Comparison of ENCODE assay signal across 24 mouse cellular contexts in genomic region chr9:72008634-72009033, GRCm38 (mm10).
DNase-seq lines count a peak whose midpoint lies in the region; ATAC-seq and TF ChIP-seq lines count a peak whose summit lies in the region.
"Had no signal": no experiment of that assay in that cellular context is flagged by ENCODE, and none has a peak within 500 bp of the region (broad histone marks: within the 10 kb centered on the region; RNA-seq: fewer than 3 reads in every experiment).

No protein-coding gene starts in this region.

- H3K36me3 ChIP-seq in lung, postnatal 0 days (ENCODE audit: insufficient read depth, low read length), result no peaks in the 10 kb centered on the region
- peaks cover 0 to 23% of the 10 kb centered on the region in 2 experiments; a peak in 2 of 4 replicates for H3K36me3 ChIP-seq in MEL (ENCODE audit: control insufficient read depth in 1 of 2, insufficient read depth in 2 of 2, low read length in 2 of 2)
- no peaks in the 10 kb centered on the region for H3K36me3 ChIP-seq in kidney, adult 2 months (ENCODE audit: control insufficient read depth, insufficient read depth, low read length)
- H3K36me3 ChIP-seq: embryonic facial prominence, embryonic 13.5 days; hindbrain, embryonic 12.5 days; hindbrain, embryonic 15.5 days had no signal

- no peak overlapping the region for H3K4me2 ChIP-seq in lung, postnatal 0 days (replicated peaks; ENCODE audit: low read depth, low read length)
- H3K4me2 ChIP-seq: embryonic facial prominence, embryonic 13.5 days; forebrain, embryonic 13.5 days; heart, embryonic 11.5 days; hindbrain, embryonic 12.5 days; hindbrain, embryonic 15.5 days had no signal

- no peak overlapping the region for H3K27ac ChIP-seq in lung, postnatal 0 days (ENCODE audit: low read length)
- no peak overlapping the region for H3K27ac ChIP-seq in MEL (ENCODE audit: control insufficient read depth, low read depth, low read length)
- no peak overlapping the region for H3K27ac ChIP-seq in kidney, adult 2 months (ENCODE audit: insufficient read depth, low read depth, low read length)
- H3K27ac ChIP-seq: embryonic facial prominence, embryonic 10.5 days; embryonic facial prominence, embryonic 13.5 days; forebrain, embryonic 13.5 days; gastrocnemius, adult 2 months; hindbrain, embryonic 12.5 days; hindbrain, embryonic 15.5 days had no signal

- no peak overlapping the region for H3K9ac ChIP-seq in lung, postnatal 0 days (replicated peaks; ENCODE audit: low read depth)
- H3K9ac ChIP-seq in MEL (ENCODE audit: control insufficient read depth, low read depth, low read length, poor library complexity, severe bottlenecking), result no peak overlapping the region
- H3K9ac ChIP-seq: embryonic facial prominence, embryonic 13.5 days; forebrain, embryonic 13.5 days; forebrain, postnatal 0 days; hindbrain, embryonic 12.5 days; hindbrain, embryonic 15.5 days had no signal

- no peaks in the 10 kb centered on the region for H3K4me1 ChIP-seq in lung, postnatal 0 days (ENCODE audit: insufficient read depth, low read depth, low read length)
- H3K4me1 ChIP-seq in MEL (ENCODE audit: control insufficient read depth in 1 of 2, insufficient read depth in 2 of 2, low read length in 2 of 2), result peaks cover 15 to 17% of the 10 kb centered on the region in 2 experiments
- no peaks in the 10 kb centered on the region for H3K4me1 ChIP-seq in kidney, adult 2 months (ENCODE audit: control insufficient read depth, insufficient read depth, low read length)
- H3K4me1 ChIP-seq: embryonic facial prominence, embryonic 10.5 days; embryonic facial prominence, embryonic 13.5 days; forebrain, embryonic 13.5 days; hindbrain, embryonic 15.5 days had no signal

- peak; percentile 10 for DNase-seq in adrenal gland, postnatal 10 days
- DNase-seq in adrenal gland, adult 8-10 months, result no peak
- DNase-seq in lung, postnatal 10 days, result peak; percentile 6
- DNase-seq in lung, postnatal 0 days (ENCODE audit: low spot score), result no peak
- DNase-seq in MEL (ENCODE audit: low read depth, low spot score), result peak; percentile 44
- peak; percentile 10 for DNase-seq in brain, embryonic 14.5 days (ENCODE audit: low read depth)
- no peak for DNase-seq in kidney, adult 2 months
- DNase-seq: adrenal gland, adult 2 months; adrenal gland, postnatal 36 days; cerebellum, adult 9-11 months; cerebellum, postnatal 25 days; embryo, embryonic 11 days; forebrain, postnatal 0 days; gastrocnemius, adult 2 months; gastrocnemius, postnatal 14 days; heart, adult 11 months had no signal

- TF ChIP-seq EP300 in lung, postnatal 0 days (IDR thresholded peaks at IDR 0.05), result no peak
- peak in 1 of 2 experiments; percentile 11; a peak in 1 of 4 replicates for TF ChIP-seq EP300 in MEL (IDR thresholded peaks at IDR 0.05; ENCODE audit: low read depth in 1 of 2, low read length in 2 of 2)

- TF ChIP-seq CTCF in lung, postnatal 0 days (IDR thresholded peaks at IDR 0.05), result no peak
- no peak for TF ChIP-seq CTCF in MEL (IDR thresholded peaks at IDR 0.05 in 2 of 3, conservative IDR thresholded peaks at IDR 0.05 in 1 of 3; ENCODE audit: control insufficient read depth in 1 of 3, insufficient read depth in 1 of 3, low read depth in 2 of 3, low read length in 3 of 3, poor library complexity in 1 of 3, severe bottlenecking in 1 of 3)
- TF ChIP-seq CTCF in brain, embryonic 14.5 days (IDR thresholded peaks at IDR 0.05; ENCODE audit: borderline replicate concordance, extremely low read depth, insufficient read depth, insufficient read length), result no peak
- TF ChIP-seq CTCF in kidney, adult 2 months (conservative IDR thresholded peaks at IDR 0.05; ENCODE audit: insufficient read depth, insufficient read length, low read depth, low read length), result no peak

- ATAC-seq in lung, postnatal 0 days, result no peak
- ATAC-seq: forebrain, embryonic 13.5 days; forebrain, postnatal 0 days; Patski had no signal

- TF ChIP-seq POLR2A in MEL (IDR thresholded peaks at IDR 0.05; ENCODE audit: control insufficient read depth in 1 of 2, insufficient read depth in 1 of 2, low read depth in 1 of 2, low read length in 2 of 2, poor library complexity in 1 of 2), result no peak
- TF ChIP-seq POLR2A in brain, embryonic 14.5 days (IDR thresholded peaks at IDR 0.05; ENCODE audit: borderline replicate concordance, extremely low read depth, insufficient read depth, insufficient read length, poor library complexity, severe bottlenecking), result no peak
- TF ChIP-seq POLR2A in kidney, adult 2 months (IDR thresholded peaks at IDR 0.05; ENCODE audit: low read depth, low read length), result no peak

- peaks cover 2% of the 10 kb centered on the region; the same call in 1 of the 2 replicates for H3K79me2 ChIP-seq in MEL (ENCODE audit: control insufficient read depth, insufficient read depth, low read length, poor library complexity)

- TF ChIP-seq RAD21 in MEL (IDR thresholded peaks at IDR 0.05; ENCODE audit: low read depth, low read length), result no peak

- H3K27me3 ChIP-seq in lung, postnatal 0 days (replicated peaks; ENCODE audit: insufficient read depth, low read length), result no peaks in the 10 kb centered on the region
- no peaks in the 10 kb centered on the region for H3K27me3 ChIP-seq in MEL (ENCODE audit: control insufficient read depth in 1 of 2, insufficient read depth in 2 of 2, low read length in 2 of 2)
- no peaks in the 10 kb centered on the region for H3K27me3 ChIP-seq in kidney, adult 2 months (replicated peaks; ENCODE audit: control insufficient read depth, insufficient read depth, low read length)
- H3K27me3 ChIP-seq: embryonic facial prominence, embryonic 13.5 days; forebrain, embryonic 13.5 days; hindbrain, embryonic 12.5 days; hindbrain, embryonic 15.5 days; Patski had no signal

- H3K9me3 ChIP-seq in lung, postnatal 0 days (ENCODE audit: low read length), result no peaks in the 10 kb centered on the region
- no peaks in the 10 kb centered on the region for H3K9me3 ChIP-seq in MEL (replicated peaks; ENCODE audit: insufficient read depth, low read length)
- H3K9me3 ChIP-seq: embryonic facial prominence, embryonic 10.5 days; embryonic facial prominence, embryonic 13.5 days; forebrain, embryonic 13.5 days; hindbrain, embryonic 12.5 days; hindbrain, embryonic 15.5 days had no signal

- no peak overlapping the region for H3K4me3 ChIP-seq in lung, postnatal 0 days (ENCODE audit: low read depth, low read length)
- H3K4me3 ChIP-seq in MEL (ENCODE audit: control insufficient read depth in 1 of 2, insufficient read depth in 1 of 2, low read depth in 2 of 2, low read length in 2 of 2), result no peak overlapping the region
- H3K4me3 ChIP-seq in kidney, adult 2 months (ENCODE audit: insufficient read depth, low read depth, low read length), result no peak overlapping the region
- H3K4me3 ChIP-seq: embryonic facial prominence, embryonic 10.5 days; embryonic facial prominence, embryonic 13.5 days; erythroblast, embryonic 14.5 days; forebrain, embryonic 13.5 days; gastrocnemius, adult 2 months; hindbrain, embryonic 12.5 days; hindbrain, embryonic 15.5 days had no signal

- 57% methylated on average over 1 of the region's 1 CpGs for WGBS in lung, postnatal 0 days
- WGBS in kidney, adult 2 months, result 73% methylated on average over 1 of the region's 1 CpGs

TF ChIP-seq in MEL, 35 proteins besides CTCF, POLR2A, EP300 and RAD21:
- TF ChIP-seq GATA1 (IDR thresholded peaks at IDR 0.05; ENCODE audit: low read depth, low read length) (peak; percentile 63), MAX (IDR thresholded peaks at IDR 0.05; ENCODE audit: low read length) (no peak)
TF ChIP-seq in MEL: peak in this region for 1.

Comparison
In these comparisons a context has a peak if more than half of its experiments do, and no peak if none do; other contexts are left out.
1. DNase-seq: peak in adrenal gland, postnatal 10 days (single experiment), lung, postnatal 10 days (single experiment), MEL (single experiment) and brain, embryonic 14.5 days (single experiment); none in adrenal gland, adult 8-10 months (single experiment), lung, postnatal 0 days (single experiment) and kidney, adult 2 months (single experiment).